Comparison of ENCODE assay signal across 13 mouse cellular contexts in the genomic region with DNA sequence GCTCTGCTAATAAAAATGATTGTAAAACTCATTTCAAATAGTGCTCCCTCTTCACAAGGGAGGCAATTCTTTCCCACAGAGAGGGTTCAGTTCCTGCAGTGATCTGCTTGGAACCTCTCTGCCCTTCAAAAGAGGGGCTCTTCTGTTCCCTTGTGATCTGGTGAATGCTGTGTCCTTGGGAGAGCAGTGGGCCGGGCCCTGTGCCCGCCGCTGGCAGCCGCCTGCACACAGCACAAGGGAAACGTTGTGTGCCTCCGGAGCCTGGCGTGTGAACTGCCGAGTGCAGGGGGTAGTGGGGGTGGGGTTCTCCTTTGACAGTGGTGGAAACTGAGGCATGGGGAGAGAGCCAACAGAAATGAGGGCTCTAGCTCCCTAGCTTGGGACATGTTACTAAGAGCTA. TPM values are rescaled to one million over a fixed set of nuclear protein-coding genes. Genes with fewer than 3 reads are reported as not detected.
DNase-seq lines count a peak whose midpoint lies in the region; ATAC-seq and TF ChIP-seq lines count a peak whose summit lies in the region.
"Had no signal": no experiment of that assay in that cellular context is flagged by ENCODE, and none has a peak within 500 bp of the region (broad histone marks: within the 10 kb centered on the region; RNA-seq: fewer than 3 reads in every experiment).

No protein-coding gene starts in this region.

- H3K9ac ChIP-seq in hindbrain, embryonic 13.5 days: no peak overlapping the region
- no peak overlapping the region for H3K9ac ChIP-seq in hindbrain, embryonic 11.5 days (ENCODE audit: low read depth, low read length)
- H3K9ac ChIP-seq in lung, postnatal 0 days (replicated peaks; ENCODE audit: low read depth): no peak overlapping the region
- H3K9ac ChIP-seq: heart, embryonic 15.5 days had no signal

- no peak for ATAC-seq in hindbrain, embryonic 13.5 days (ENCODE audit: low FRiP score)
- ATAC-seq in hindbrain, embryonic 11.5 days (ENCODE audit: low FRiP score): no peak
- no peak for ATAC-seq in lung, postnatal 0 days

- H3K4me1 ChIP-seq in hindbrain, embryonic 13.5 days (replicated peaks): peaks cover 39% of the 10 kb centered on the region
- no peaks in the 10 kb centered on the region for H3K4me1 ChIP-seq in hindbrain, embryonic 11.5 days (replicated peaks; ENCODE audit: control insufficient read depth, insufficient read depth, low read length)
- peaks cover 10% of the 10 kb centered on the region for H3K4me1 ChIP-seq in lung, postnatal 0 days (ENCODE audit: insufficient read depth, low read depth, low read length)

- no peak overlapping the region for H3K4me3 ChIP-seq in hindbrain, embryonic 13.5 days
- H3K4me3 ChIP-seq in hindbrain, embryonic 11.5 days (ENCODE audit: low read depth, low read length): no peak overlapping the region
- H3K4me3 ChIP-seq in left cerebral cortex, adult 2 months: no peak overlapping the region
- H3K4me3 ChIP-seq in lung, postnatal 0 days (ENCODE audit: low read depth, low read length): no peak overlapping the region
- H3K4me3 ChIP-seq: heart, embryonic 15.5 days; myocyte had no signal

- H3K27ac ChIP-seq in hindbrain, embryonic 13.5 days: 0 out of 2 replicates have a peak overlapping the region, but pooled peaks have one; percentile 23
- no peak overlapping the region for H3K27ac ChIP-seq in hindbrain, embryonic 11.5 days (ENCODE audit: low read depth, low read length)
- H3K27ac ChIP-seq in left cerebral cortex, adult 2 months: peak overlapping the region; percentile 80
- H3K27ac ChIP-seq in lung, postnatal 0 days (ENCODE audit: low read length): no peak overlapping the region
- H3K27ac ChIP-seq: heart, embryonic 15.5 days had no signal

- TF ChIP-seq EP300 in lung, postnatal 0 days (IDR thresholded peaks at IDR 0.05): no peak

- no peak for TF ChIP-seq CTCF in brain, embryonic 14.5 days (IDR thresholded peaks at IDR 0.05; ENCODE audit: borderline replicate concordance, extremely low read depth, insufficient read depth, insufficient read length)
- TF ChIP-seq CTCF in left cerebral cortex, adult 2 months (IDR thresholded peaks at IDR 0.05): no peak
- TF ChIP-seq CTCF in lung, postnatal 0 days (IDR thresholded peaks at IDR 0.05): no peak

- DNase-seq in hindbrain, embryonic 11.5 days (ENCODE audit: low spot score): no peak
- peak; percentile 51 for DNase-seq in adrenal gland, postnatal 25 days
- DNase-seq in brain, embryonic 14.5 days (ENCODE audit: low read depth): peak; percentile 74
- peak in 1 of 2 experiments; percentile 59 for DNase-seq in left cerebral cortex, adult 2 months (ENCODE audit: extremely low spot score in 1 of 2, low spot score in 2 of 2)
- no peak for DNase-seq in lung, postnatal 0 days (ENCODE audit: low spot score)
- DNase-seq in gastrocnemius, postnatal 4 days (ENCODE audit: low spot score in 2 of 2): no peak
- DNase-seq: embryo, embryonic 11 days; kidney, adult 11 months; lung, postnatal 14 days; spleen, adult 18-20 months had no signal

- no peak for TF ChIP-seq POLR2A in brain, embryonic 14.5 days (IDR thresholded peaks at IDR 0.05; ENCODE audit: borderline replicate concordance, extremely low read depth, insufficient read depth, insufficient read length, poor library complexity, severe bottlenecking)

- no peak overlapping the region for H3K4me2 ChIP-seq in hindbrain, embryonic 13.5 days
- no peak overlapping the region for H3K4me2 ChIP-seq in hindbrain, embryonic 11.5 days (replicated peaks; ENCODE audit: low read depth, low read length)
- H3K4me2 ChIP-seq in lung, postnatal 0 days (replicated peaks; ENCODE audit: low read depth, low read length): no peak overlapping the region
- H3K4me2 ChIP-seq: heart, embryonic 15.5 days had no signal

- no peaks in the 10 kb centered on the region for H3K36me3 ChIP-seq in hindbrain, embryonic 13.5 days
- H3K36me3 ChIP-seq in hindbrain, embryonic 11.5 days (ENCODE audit: control insufficient read depth, insufficient read depth, low read length): no peaks in the 10 kb centered on the region
- no peaks in the 10 kb centered on the region for H3K36me3 ChIP-seq in lung, postnatal 0 days (ENCODE audit: insufficient read depth, low read length)
- H3K36me3 ChIP-seq: heart, embryonic 15.5 days had no signal

- H3K9me3 ChIP-seq in hindbrain, embryonic 13.5 days: no peaks in the 10 kb centered on the region
- H3K9me3 ChIP-seq in hindbrain, embryonic 11.5 days (ENCODE audit: control insufficient read depth, low read length): no peaks in the 10 kb centered on the region
- H3K9me3 ChIP-seq in lung, postnatal 0 days (ENCODE audit: low read length): no peaks in the 10 kb centered on the region
- H3K9me3 ChIP-seq: heart, embryonic 15.5 days had no signal

- 48% methylated on average over 8 of the region's 8 CpGs for whole genome bisulfite sequencing in hindbrain, embryonic 13.5 days
- WGBS in hindbrain, embryonic 11.5 days: 70% methylated on average over 8 of the region's 8 CpGs
- 76% methylated on average over 8 of the region's 8 CpGs for WGBS in lung, postnatal 0 days

- intact Hi-C loops in left cerebral cortex, adult 2 months (cut with DNase I): no loop called here

- no peaks in the 10 kb centered on the region for H3K27me3 ChIP-seq in hindbrain, embryonic 13.5 days
- no peaks in the 10 kb centered on the region for H3K27me3 ChIP-seq in hindbrain, embryonic 11.5 days (ENCODE audit: control insufficient read depth, insufficient read depth, low read length)
- H3K27me3 ChIP-seq in lung, postnatal 0 days (replicated peaks; ENCODE audit: insufficient read depth, low read length): no peaks in the 10 kb centered on the region
- H3K27me3 ChIP-seq: heart, embryonic 15.5 days had no signal

RNA-seq across cellular contexts. Expression of a gene that starts 54.4 kb away (rescaled TPM):
- polyA plus RNA-seq in hindbrain, embryonic 13.5 days (2015; fragmentation: Nextera tagmentation; extraction: Ambion mirVana): 22.9 and 25.3 TPM in 2 replicates
- 42.2 and 42.8 TPM in 2 replicates for polyA plus RNA-seq in hindbrain, embryonic 11.5 days (2014; fragmentation: Nextera tagmentation; extraction: Ambion mirVana)
- total RNA-seq in adrenal gland, postnatal 25 days (2021): 43.2 and 52.1 TPM in 2 replicates
- polyA plus RNA-seq in brain, embryonic 14.5 days (2012; rRNA removed): 28.4 and 29.1 TPM in 2 replicates
- 100 to 1,000 TPM; 208 to 212 TPM for total RNA-seq in left cerebral cortex, adult 2 months (2021)
- 449 and 545 TPM in 2 replicates for polyA plus RNA-seq in lung, postnatal 0 days (2015; fragmentation: Nextera tagmentation; extraction: Ambion mirVana)
- total RNA-seq in gastrocnemius, postnatal 4 days (2021): 100 to 1,000 TPM; 109 to 114 TPM

RNA-seq across cellular contexts. Expression of a gene that starts 58.4 kb away (rescaled TPM):
- 42.3 and 42.6 TPM in 2 replicates for polyA plus RNA-seq in hindbrain, embryonic 13.5 days (2015; fragmentation: Nextera tagmentation; extraction: Ambion mirVana)
- 16.9 and 21.0 TPM in 2 replicates for polyA plus RNA-seq in hindbrain, embryonic 11.5 days (2014; fragmentation: Nextera tagmentation; extraction: Ambion mirVana)
- 16.4 and 20.0 TPM in 2 replicates for total RNA-seq in adrenal gland, postnatal 25 days (2021)
- polyA plus RNA-seq in brain, embryonic 14.5 days (2012; rRNA removed): 54.0 and 92.9 TPM in 2 replicates
- total RNA-seq in left cerebral cortex, adult 2 months (2021): 10 to 100 TPM; 55.4 to 68.4 TPM
- polyA plus RNA-seq in lung, postnatal 0 days (2015; fragmentation: Nextera tagmentation; extraction: Ambion mirVana): 5.7 and 6.1 TPM in 2 replicates
- total RNA-seq in gastrocnemius, postnatal 4 days (2021): 10 to 100 TPM; 33.0 to 36.0 TPM

Comparison
In these comparisons a context has a peak if more than half of its experiments do, and no peak if none do; other contexts are left out.
1. H3K27ac ChIP-seq: peak in hindbrain, embryonic 13.5 days (single experiment) and left cerebral cortex, adult 2 months (single experiment); none in hindbrain, embryonic 11.5 days (single experiment) and lung, postnatal 0 days (single experiment).
2. DNase-seq: peak in adrenal gland, postnatal 25 days (single experiment) and brain, embryonic 14.5 days (single experiment); none in hindbrain, embryonic 11.5 days (single experiment), lung, postnatal 0 days (single experiment) and gastrocnemius, postnatal 4 days (0 of 2).
3. RNA of a gene that starts 54.4 kb away (polyA plus RNA-seq): 449 to 545 TPM in lung, postnatal 0 days; 42.2 to 42.8 TPM in hindbrain, embryonic 11.5 days, 28.4 to 29.1 TPM in brain, embryonic 14.5 days and 22.9 to 25.3 TPM in hindbrain, embryonic 13.5 days; every median in the first group is over 10 times any median in the second.